Mouse (Mus musculus) kidney, adult 11 months (tissue): ENCODE measurements around the gene Ppp2r2c.

Source experiments
- DNase-seq: peaks from one replicate; pipeline ENCODE4 v3.0.0; 2022

Gene Ppp2r2c

DNA sequence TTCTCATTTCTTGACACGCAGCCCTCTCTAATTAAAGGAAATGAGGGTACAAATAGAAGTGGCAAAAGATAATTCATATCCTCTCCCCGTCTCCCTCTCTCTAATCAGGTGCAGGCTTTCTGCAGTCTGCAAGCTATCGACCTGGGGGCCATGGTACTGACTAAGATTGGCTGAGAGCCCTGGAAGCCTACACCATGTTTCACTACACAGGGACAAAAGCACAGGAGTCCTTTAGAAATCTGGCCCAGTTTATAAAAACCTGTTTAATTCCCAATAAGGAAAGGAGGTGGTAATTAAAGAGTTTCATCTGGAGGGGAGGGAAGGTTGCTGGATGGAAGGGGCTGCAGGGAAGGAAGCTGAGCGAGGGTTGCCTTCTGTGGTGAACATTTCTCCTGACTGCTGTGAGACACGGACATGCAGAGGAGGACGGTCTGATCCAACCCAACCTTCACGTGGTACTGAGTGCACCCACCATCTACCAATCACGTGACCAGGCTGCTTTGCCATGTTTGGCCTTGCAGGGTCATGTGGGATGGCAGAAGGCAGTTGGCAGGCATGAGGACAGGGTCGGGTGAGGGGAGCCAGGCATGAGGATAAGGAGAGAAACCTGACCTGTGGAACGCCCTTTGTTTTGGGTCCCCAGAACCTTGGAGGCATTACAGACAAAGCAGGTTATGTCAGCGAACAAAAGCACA, 30.2 kb downstream of the Ppp2r2c start:
- DNase-seq: no peak

DNA sequence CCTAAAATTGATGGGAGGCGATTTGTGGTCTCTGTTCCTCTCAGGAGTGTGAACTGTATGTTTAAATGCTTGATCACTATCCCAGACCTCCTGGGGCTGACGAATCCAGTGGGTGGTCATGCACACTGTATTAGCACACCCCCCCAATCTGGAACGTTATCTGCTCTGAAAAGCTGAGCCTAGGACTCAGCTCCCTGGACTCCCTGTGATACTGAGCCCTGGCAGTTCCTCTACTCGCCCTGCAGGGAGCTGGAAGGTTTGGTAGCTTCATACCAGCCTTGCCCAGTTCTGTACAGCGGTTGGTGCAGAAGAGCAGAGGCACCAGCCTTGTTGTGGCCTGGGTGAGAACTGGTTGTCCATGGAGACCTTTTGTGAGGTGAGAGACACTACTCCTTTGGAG, 31.1 kb downstream of the Ppp2r2c start:
- DNase-seq: no peak

GRCm38 (mm10) chr5:36900189-36900619, 31.9 kb downstream of the Ppp2r2c start:
- DNase-seq: no peak

DNA sequence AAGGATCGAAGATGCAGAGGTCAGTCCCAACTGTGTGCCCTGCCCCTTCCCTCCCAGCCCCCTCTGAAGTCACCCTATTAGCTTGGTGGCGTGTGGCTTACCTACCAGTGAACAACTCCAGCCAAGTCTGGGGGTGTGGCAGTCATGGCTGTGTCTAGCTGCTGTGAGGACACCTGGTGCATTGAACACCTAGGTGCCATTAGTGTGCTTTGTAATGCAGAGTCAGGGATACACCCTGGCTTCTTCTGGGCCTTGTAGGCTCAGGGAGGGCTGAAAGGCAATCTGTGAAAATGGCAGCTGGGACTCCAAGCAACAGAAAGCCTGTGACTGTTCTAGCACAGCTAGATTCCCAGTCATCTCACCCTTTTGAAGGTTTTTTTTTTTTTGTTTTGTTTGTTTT, 34.5 kb downstream of the Ppp2r2c start:
- no peak for DNase-seq

DNA sequence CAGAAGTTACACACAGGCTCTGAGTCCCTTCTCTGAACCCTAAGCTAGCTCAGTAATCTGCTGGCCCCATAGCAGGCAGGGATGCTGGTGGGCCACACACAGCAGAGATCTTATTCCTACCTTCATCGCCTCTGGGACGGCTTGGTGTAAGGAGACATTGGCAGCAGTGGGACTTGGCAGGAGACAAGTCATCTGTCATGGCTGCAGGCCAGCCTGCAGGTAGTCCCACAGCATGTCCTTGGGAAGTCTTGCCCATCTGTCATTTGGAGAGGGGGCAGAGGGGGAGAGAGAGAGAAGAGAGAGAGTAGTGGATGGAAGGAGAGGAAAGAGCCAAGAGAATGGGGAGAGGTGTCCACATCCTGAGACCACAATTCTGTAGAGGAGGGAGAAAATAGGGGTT, 35.8 kb downstream of the Ppp2r2c start:
- DNase-seq: no peak

- DNase-seq: no peak
Observed at GRCm38 (mm10) chr5:36904703-36905102, 36.4 kb downstream of the Ppp2r2c start.

GRCm38 (mm10) chr5:36905216-36905615, 36.9 kb downstream of the Ppp2r2c start:
- DNase-seq: no peak

GRCm38 (mm10) chr5:36907695-36908094, 39.4 kb downstream of the Ppp2r2c start:
- DNase-seq: no peak

GRCm38 (mm10) chr5:36909545-36909944, 41.2 kb downstream of the Ppp2r2c start:
- DNase-seq: no peak

GRCm38 (mm10) chr5:36910980-36911379, 42.7 kb downstream of the Ppp2r2c start:
- DNase-seq: no peak

DNA sequence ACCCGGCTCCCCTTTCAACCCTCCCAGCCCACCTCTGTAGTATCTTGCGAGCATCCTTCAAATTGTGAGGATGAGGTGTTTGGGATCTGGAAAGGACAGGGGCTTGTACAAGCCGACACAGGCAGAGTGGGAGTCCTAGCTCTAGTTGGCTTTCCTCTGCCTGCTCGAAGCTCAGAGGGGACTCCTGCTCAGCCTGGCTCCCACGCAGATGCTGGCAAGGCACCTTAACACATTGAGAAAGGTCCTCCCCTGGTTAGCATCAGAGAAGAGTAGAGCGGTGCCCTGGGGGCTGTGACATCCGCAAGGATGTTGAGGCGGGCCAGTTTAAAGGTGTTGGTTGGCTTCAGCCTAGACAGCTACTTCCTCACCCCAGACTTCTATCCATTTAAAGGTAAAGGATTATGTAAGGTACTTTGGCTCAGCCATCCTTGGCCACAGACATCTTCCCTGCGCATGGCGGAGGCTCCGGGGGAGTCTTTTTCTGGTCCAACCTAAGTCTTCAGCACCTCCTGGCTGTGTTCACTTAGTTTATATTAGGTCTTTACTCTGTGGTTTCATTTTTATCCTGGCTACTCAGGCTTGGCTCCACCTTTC, 43.5 kb downstream of the Ppp2r2c start:
- no peak for DNase-seq

DNA sequence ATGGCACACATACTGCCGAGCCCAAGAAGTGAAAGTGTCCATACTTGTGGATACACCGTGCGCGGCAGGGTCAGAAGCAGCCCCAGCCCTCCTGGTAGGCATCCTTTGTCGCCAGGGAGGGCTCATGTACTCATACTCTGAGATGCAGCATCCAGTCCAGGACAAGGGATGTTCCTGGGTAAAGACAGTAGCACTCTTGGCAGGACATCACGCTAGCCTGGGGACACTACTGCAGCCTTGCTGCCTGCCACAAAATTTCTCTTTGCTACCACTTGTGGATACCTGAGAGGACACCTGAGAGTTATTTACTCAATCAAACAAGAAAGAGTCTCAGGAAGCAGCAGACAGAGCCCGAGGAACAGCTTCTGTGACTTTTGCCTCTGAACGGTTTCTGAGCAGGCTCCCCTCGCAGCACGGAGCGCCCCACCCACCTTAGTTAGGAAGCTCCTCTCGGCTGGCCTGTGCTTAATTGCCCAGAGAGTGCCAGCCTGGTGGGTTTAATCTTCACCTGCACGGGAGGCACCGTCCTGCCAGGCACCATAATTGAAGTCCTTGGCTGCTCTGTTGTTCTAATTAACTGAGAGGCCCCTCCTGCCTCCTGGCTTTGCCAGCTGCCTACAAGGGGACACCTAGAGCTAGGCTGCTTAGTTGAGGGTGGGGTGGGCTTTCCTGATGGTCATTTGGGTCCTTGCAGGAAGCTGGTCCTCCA, 44.4 kb downstream of the Ppp2r2c start:
- no peak for DNase-seq

GRCm38 (mm10) chr5:36915256-36915655, 46.9 kb downstream of the Ppp2r2c start:
- no peak for DNase-seq

DNA sequence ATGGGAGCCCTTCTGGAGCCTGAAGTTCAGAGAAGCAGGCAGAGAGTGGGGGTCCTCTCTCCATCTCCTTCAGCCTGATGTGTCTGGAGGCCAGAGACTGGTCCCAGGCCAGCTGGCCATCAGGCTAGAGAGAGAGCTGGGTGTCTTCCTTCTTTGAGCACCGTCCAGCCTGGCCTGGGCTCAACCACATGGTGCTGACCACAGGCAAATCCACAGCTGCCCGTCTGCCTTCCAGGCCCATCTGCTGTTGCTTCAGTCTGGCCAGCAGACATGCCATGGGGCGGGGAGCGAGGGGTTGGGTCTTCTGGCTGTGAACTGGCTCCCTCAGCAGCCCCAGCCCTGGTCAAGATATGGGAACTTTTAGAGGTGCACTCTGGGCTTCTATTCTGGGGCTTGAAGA, 48.3 kb downstream of the Ppp2r2c start:
- no peak for DNase-seq

DNA sequence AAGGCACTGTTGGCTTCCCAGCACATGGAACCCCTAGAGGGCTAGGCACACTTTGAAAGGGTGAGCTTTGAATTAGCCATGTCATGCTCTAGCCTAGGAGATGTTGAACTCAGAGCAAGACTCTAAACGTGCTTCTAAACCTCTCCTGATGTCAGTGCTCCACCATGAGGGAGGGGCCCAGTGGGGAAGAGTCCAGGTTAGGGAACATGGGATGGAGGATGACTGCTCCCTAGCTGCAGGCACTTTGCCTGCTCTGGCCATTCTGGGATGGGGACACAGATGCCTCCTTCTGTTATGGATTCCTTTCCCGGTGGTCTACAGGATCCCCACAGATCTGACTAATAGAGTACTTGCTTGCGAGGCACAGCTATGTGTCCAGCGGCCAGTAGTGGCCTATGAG, 48.9 kb downstream of the Ppp2r2c start:
- no peak for DNase-seq

DNA sequence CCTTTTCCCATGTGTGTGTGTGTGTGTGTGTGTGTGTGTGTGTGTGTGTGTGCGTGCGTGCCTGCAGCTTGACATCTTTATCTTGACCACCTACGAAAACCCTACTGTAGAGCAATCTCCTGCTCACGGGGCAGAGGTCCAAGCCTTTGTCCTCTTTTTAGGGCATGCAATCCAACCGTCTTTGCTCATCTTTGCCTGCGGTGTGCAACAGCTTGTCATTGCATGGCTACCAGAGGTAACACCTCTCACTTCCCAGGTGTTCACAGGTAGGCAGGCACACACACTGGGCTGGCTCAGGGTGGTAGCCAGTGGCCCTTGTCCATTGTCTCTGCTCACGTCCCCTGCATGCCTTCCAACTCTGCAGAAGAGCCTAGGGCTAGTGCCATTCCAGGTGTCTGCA, 49.7 kb downstream of the Ppp2r2c start:
- no peak for DNase-seq

- no peak for DNase-seq
Observed at GRCm38 (mm10) chr5:36920072-36920471, 51.8 kb downstream of the Ppp2r2c start.

GRCm38 (mm10) chr5:36921871-36922270, 53.6 kb downstream of the Ppp2r2c start:
- no peak for DNase-seq

- DNase-seq: no peak
Observed at GRCm38 (mm10) chr5:36922811-36923210, 54.5 kb downstream of the Ppp2r2c start.

- DNase-seq: no peak
Observed at GRCm38 (mm10) chr5:36923826-36924700, 55.8 kb downstream of the Ppp2r2c start.

DNA sequence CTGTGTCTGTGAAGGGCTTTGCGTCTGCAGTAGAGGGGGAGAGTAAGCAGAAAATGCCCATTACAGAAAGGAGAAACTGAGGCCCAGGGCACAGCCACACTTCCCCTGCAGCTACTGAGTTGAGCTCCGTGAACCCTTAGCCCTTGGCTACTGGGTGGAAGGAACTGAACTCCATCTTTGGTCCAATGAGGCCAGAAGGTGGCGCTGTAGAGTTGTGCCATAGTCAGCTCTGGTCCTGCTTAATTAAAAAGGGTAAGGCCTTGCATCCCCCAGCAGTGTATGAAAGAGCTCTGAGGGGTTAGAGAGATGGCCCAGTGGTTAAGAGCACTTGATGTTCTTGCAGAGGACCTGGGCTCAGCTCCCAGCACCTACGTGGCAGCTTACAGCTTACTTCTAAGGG, 60.4 kb downstream of the Ppp2r2c start:
- no peak for DNase-seq

- DNase-seq: no peak
Observed at GRCm38 (mm10) chr5:36929376-36929775, 61.1 kb downstream of the Ppp2r2c start.

DNA sequence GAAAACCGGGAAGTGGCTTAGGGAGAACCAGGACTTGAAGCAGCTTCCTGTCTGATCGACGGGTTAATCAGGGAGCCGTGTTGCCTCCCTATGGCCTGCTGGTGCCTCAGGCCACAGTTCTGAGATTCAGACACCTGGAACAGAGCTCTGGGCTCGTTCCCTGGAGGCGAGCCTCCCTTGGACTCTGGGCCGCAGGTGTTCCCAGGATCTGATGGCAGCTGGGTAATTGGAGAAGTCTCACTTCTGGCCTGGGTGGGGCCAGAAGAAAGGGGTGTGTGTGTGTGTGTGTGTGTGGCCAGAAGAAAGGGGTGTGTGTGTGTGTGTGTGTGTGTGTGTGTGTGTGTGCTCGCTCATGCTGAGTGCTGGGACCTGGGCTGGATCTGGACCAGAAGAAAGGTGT, 65.1 kb downstream of the Ppp2r2c start:
- no peak for DNase-seq
